Comparison of ENCODE assay signal across 22 mouse cellular contexts in the genomic region with DNA sequence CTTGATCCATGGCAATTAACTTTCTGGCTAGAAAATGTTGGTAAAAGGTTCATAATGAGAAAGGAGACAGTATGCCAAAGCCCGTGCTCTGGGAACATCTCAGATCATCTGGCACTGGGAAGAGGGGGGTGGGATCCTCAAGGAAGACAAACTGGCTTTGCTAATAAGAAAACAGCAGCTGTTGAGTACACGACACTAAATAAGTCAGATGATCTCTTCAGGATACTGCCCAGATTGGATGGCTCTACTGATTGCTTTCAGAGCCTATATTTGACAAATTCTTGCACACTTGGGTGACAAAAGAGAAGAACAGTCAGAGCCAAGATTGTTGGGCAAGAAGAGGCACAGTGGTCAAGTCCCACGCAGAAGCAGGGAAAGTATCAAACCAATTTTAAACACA.
DNase-seq lines count a peak whose midpoint lies in the region; ATAC-seq and TF ChIP-seq lines count a peak whose summit lies in the region.
"Had no signal": no experiment of that assay in that cellular context is flagged by ENCODE, and none has a peak within 500 bp of the region (broad histone marks: within the 10 kb centered on the region; RNA-seq: fewer than 3 reads in every experiment).

No protein-coding gene starts in this region.

- intact Hi-C loops in gastrocnemius, adult 2 months (cut with DNase I): no loop called here

- TF ChIP-seq CTCF in gastrocnemius, adult 2 months (IDR thresholded peaks at IDR 0.05): no peak
- TF ChIP-seq CTCF in lung, postnatal 0 days (IDR thresholded peaks at IDR 0.05): no peak

- H3K4me1 ChIP-seq in lung, postnatal 0 days (ENCODE audit: insufficient read depth, low read depth, low read length): no peaks in the 10 kb centered on the region
- H3K4me1 ChIP-seq in kidney, embryonic 16.5 days (ENCODE audit: insufficient read depth, low read length): no peaks in the 10 kb centered on the region
- H3K4me1 ChIP-seq in intestine, embryonic 16.5 days (ENCODE audit: control insufficient read depth, insufficient read depth, low read length): no peaks in the 10 kb centered on the region
- H3K4me1 ChIP-seq: forebrain, embryonic 13.5 days; heart, embryonic 12.5 days; hindbrain, embryonic 10.5 days had no signal

- H3K27me3 ChIP-seq in lung, postnatal 0 days (replicated peaks; ENCODE audit: insufficient read depth, low read length): no peaks in the 10 kb centered on the region
- H3K27me3 ChIP-seq in kidney, embryonic 16.5 days (ENCODE audit: insufficient read depth, low read length): no peaks in the 10 kb centered on the region
- H3K27me3 ChIP-seq in intestine, embryonic 16.5 days (replicated peaks; ENCODE audit: control insufficient read depth, insufficient read depth, low read length): no peaks in the 10 kb centered on the region
- H3K27me3 ChIP-seq: embryonic facial prominence, embryonic 13.5 days; forebrain, embryonic 13.5 days; heart, embryonic 12.5 days had no signal

- no peaks in the 10 kb centered on the region for H3K36me3 ChIP-seq in lung, postnatal 0 days (ENCODE audit: insufficient read depth, low read length)
- no peaks in the 10 kb centered on the region for H3K36me3 ChIP-seq in kidney, embryonic 16.5 days (ENCODE audit: insufficient read depth, low read length)
- H3K36me3 ChIP-seq in intestine, embryonic 16.5 days (ENCODE audit: control insufficient read depth, insufficient read depth, low read length): no peaks in the 10 kb centered on the region
- H3K36me3 ChIP-seq: embryonic facial prominence, embryonic 13.5 days; heart, embryonic 12.5 days; hindbrain, embryonic 10.5 days had no signal

- no peaks in the 10 kb centered on the region for H3K9me3 ChIP-seq in lung, postnatal 0 days (ENCODE audit: low read length)
- no peaks in the 10 kb centered on the region for H3K9me3 ChIP-seq in kidney, embryonic 16.5 days (ENCODE audit: low read length)
- H3K9me3 ChIP-seq in intestine, embryonic 16.5 days (ENCODE audit: control insufficient read depth, low read length): no peaks in the 10 kb centered on the region
- H3K9me3 ChIP-seq: embryonic facial prominence, embryonic 13.5 days; forebrain, embryonic 13.5 days; heart, embryonic 12.5 days; hindbrain, embryonic 10.5 days had no signal

- no peak for TF ChIP-seq EP300 in lung, postnatal 0 days (IDR thresholded peaks at IDR 0.05)

- DNase-seq in gastrocnemius, adult 2 months: no peak
- DNase-seq in gastrocnemius, adult 8-10 months (ENCODE audit: low spot score in 2 of 2): no peak
- DNase-seq in lung, postnatal 0 days (ENCODE audit: low spot score): peak; percentile 68
- DNase-seq in lung, postnatal 4 days: no peak
- peak; percentile 21 for DNase-seq in lung, postnatal 14 days
- DNase-seq: adrenal gland, adult 2 months; adrenal gland, postnatal 25 days; cerebellum, adult 18-20 months; cerebellum, adult 9-11 months; cerebellum, postnatal 36 days; forebrain, postnatal 0 days; gastrocnemius, postnatal 10 days; heart, adult 18-20 months had no signal

- peak; percentile 74 for ATAC-seq in lung, postnatal 0 days
- ATAC-seq in kidney, embryonic 16.5 days (ENCODE audit: low FRiP score, low TSS enrichment): no peak
- no peak for ATAC-seq in intestine, embryonic 16.5 days
- ATAC-seq: activated CD4-positive, CD25-positive, alpha-beta regulatory T cell, adult 4 months; forebrain, embryonic 13.5 days; forebrain, postnatal 0 days; Patski had no signal

- H3K9ac ChIP-seq in lung, postnatal 0 days (replicated peaks; ENCODE audit: low read depth): no peak overlapping the region
- no peak overlapping the region for H3K9ac ChIP-seq in kidney, embryonic 16.5 days (replicated peaks; ENCODE audit: low read length)
- H3K9ac ChIP-seq in intestine, embryonic 16.5 days (ENCODE audit: low read depth, low read length): no peak overlapping the region
- H3K9ac ChIP-seq: embryonic facial prominence, embryonic 13.5 days; forebrain, embryonic 13.5 days; forebrain, postnatal 0 days; heart, embryonic 12.5 days; hindbrain, embryonic 14.5 days had no signal

- H3K4me2 ChIP-seq in lung, postnatal 0 days (replicated peaks; ENCODE audit: low read depth, low read length): no peak overlapping the region
- no peak overlapping the region for H3K4me2 ChIP-seq in kidney, embryonic 16.5 days (replicated peaks; ENCODE audit: low read depth, low read length)
- no peak overlapping the region for H3K4me2 ChIP-seq in intestine, embryonic 16.5 days (ENCODE audit: low read depth, low read length)
- H3K4me2 ChIP-seq: embryonic facial prominence, embryonic 13.5 days; forebrain, embryonic 13.5 days; heart, embryonic 12.5 days; hindbrain, embryonic 14.5 days had no signal

- H3K27ac ChIP-seq in gastrocnemius, adult 2 months: peak overlapping the region; percentile 20; the same call in 1 of the 2 replicates
- H3K27ac ChIP-seq in lung, postnatal 0 days (ENCODE audit: low read length): no peak overlapping the region
- H3K27ac ChIP-seq in kidney, embryonic 16.5 days (ENCODE audit: low read length): no peak overlapping the region
- H3K27ac ChIP-seq in intestine, embryonic 16.5 days (ENCODE audit: low read length): no peak overlapping the region
- H3K27ac ChIP-seq: embryonic facial prominence, embryonic 13.5 days; forebrain, embryonic 13.5 days; hindbrain, embryonic 10.5 days; hindbrain, embryonic 14.5 days had no signal

- no peak overlapping the region for H3K4me3 ChIP-seq in gastrocnemius, adult 2 months
- no peak overlapping the region for H3K4me3 ChIP-seq in lung, postnatal 0 days (ENCODE audit: low read depth, low read length)
- H3K4me3 ChIP-seq in kidney, embryonic 16.5 days (ENCODE audit: low read length): no peak overlapping the region
- no peak overlapping the region for H3K4me3 ChIP-seq in intestine, embryonic 16.5 days (ENCODE audit: low read length)
- H3K4me3 ChIP-seq: embryonic facial prominence, embryonic 13.5 days; forebrain, embryonic 13.5 days; heart, embryonic 12.5 days; hindbrain, embryonic 10.5 days had no signal

- 56% methylated on average over 3 of the region's 3 CpGs for WGBS in lung, postnatal 0 days
- WGBS in kidney, embryonic 16.5 days: 56% methylated on average over 3 of the region's 3 CpGs
- whole genome bisulfite sequencing in intestine, embryonic 16.5 days: 57% methylated on average over 3 of the region's 3 CpGs

Comparison
In these comparisons a context has a peak if more than half of its experiments do, and no peak if none do; other contexts are left out.
1. DNase-seq: peak in lung, postnatal 0 days (single experiment) and lung, postnatal 14 days (single experiment); none in gastrocnemius, adult 2 months (single experiment), gastrocnemius, adult 8-10 months (0 of 2) and lung, postnatal 4 days (0 of 2).